Mouse (Mus musculus) CD8-positive naive resting alpha-beta T cell, adult 57 days (primary cell): ENCODE data around the gene Lman2. TPM values are rescaled to one million over a fixed set of nuclear protein-coding genes. Genes with fewer than 3 reads are reported as not detected.

ENCODE experiments used
- total RNA-seq: library from RNA; stranded (reverse); gene quantifications from one replicate; pipeline ENCODE4 v1.2.4, GENCODE M21; 2023

Lman2 gene
- 105 TPM for total RNA-seq

GRCm38 (mm10) chr13:55362453-55363060 is at the start of gene Lman2:
TSS of gene Lman2 (minus strand) at chr13:55362783.

GRCm38 (mm10) chr13:55398088-55398487 is 35.5 kb upstream of the Lman2 start, which contains the start of gene Slc34a1:
TSS of gene Slc34a1 (plus strand) at chr13:55398187.

GRCm38 (mm10) chr13:55369531-55370114 is 7.0 kb upstream of the Lman2 start, which contains the start of gene Rgs14:
TSS of gene Rgs14 (plus strand) at chr13:55369732.

GRCm38 (mm10) chr13:55329683-55330566 is 32.7 kb downstream of the Lman2 start, which contains the start of gene Mxd3:
TSS of gene Mxd3 (minus strand) at chr13:55329823.

GRCm38 (mm10) chr13:55321434-55322129 is 41.0 kb downstream of the Lman2 start, which contains the start of gene Rab24:
TSS of gene Rab24 (minus strand) at chr13:55321946.

GRCm38 (mm10) chr13:55319931-55320533 is 42.6 kb downstream of the Lman2 start, which contains the start of gene Prelid1:
TSS of gene Prelid1 (plus strand) at chr13:55320500.

Other genes starting within 250 kb of the Lman2 start
- not detected for gene Gm17617, start 229.2 kb downstream of the Lman2 start, total RNA-seq
- gene Fgfr4, start 210.1 kb downstream of the Lman2 start, total RNA-seq, result not detected
- 173 TPM for gene Nsd1, start 153.0 kb downstream of the Lman2 start, total RNA-seq
- 131 TPM for gene Prelid1, start 42.3 kb downstream of the Lman2 start, total RNA-seq
- gene Rab24, start 40.8 kb downstream of the Lman2 start, total RNA-seq, result 51.4 TPM
- 0.40 TPM for gene Mxd3, start 33.0 kb downstream of the Lman2 start, total RNA-seq
- 73.8 TPM for gene Rgs14, start 6.9 kb upstream of the Lman2 start, total RNA-seq
- not detected for gene Slc34a1, start 35.4 kb upstream of the Lman2 start, total RNA-seq
- not detected for gene Pfn3, start 52.4 kb upstream of the Lman2 start, total RNA-seq
- 1.9 TPM for gene F12, start 64.0 kb upstream of the Lman2 start, total RNA-seq
- gene Grk6, start 82.3 kb upstream of the Lman2 start, total RNA-seq, result 432 TPM
- 43.9 TPM for gene Prr7, start 101.5 kb upstream of the Lman2 start, total RNA-seq
- 0.34 TPM for gene Dbn1, start 125.3 kb upstream of the Lman2 start, total RNA-seq
- gene Pdlim7, start 150.9 kb upstream of the Lman2 start, total RNA-seq, result 7.9 TPM
- gene Dok3, start 166.5 kb upstream of the Lman2 start, total RNA-seq, result 17.9 TPM
- gene Ddx41, start 173.9 kb upstream of the Lman2 start, total RNA-seq, result 74.7 TPM
- 177 TPM for gene Fam193b, start 208.3 kb upstream of the Lman2 start, total RNA-seq
- gene Tmed9, start 210.9 kb upstream of the Lman2 start, total RNA-seq, result 100 TPM
- gene B4galt7, start 237.1 kb upstream of the Lman2 start, total RNA-seq, result 39.6 TPM